Mouse (Mus musculus) testis, postnatal 14 days (tissue): ENCODE measurements around the gene Arhgef28.

Source experiments
- DNase-seq: peaks from one replicate; pipeline ENCODE4 v3.0.0; 2021; ENCODE audit warnings: low spot score

Gene Arhgef28

DNA sequence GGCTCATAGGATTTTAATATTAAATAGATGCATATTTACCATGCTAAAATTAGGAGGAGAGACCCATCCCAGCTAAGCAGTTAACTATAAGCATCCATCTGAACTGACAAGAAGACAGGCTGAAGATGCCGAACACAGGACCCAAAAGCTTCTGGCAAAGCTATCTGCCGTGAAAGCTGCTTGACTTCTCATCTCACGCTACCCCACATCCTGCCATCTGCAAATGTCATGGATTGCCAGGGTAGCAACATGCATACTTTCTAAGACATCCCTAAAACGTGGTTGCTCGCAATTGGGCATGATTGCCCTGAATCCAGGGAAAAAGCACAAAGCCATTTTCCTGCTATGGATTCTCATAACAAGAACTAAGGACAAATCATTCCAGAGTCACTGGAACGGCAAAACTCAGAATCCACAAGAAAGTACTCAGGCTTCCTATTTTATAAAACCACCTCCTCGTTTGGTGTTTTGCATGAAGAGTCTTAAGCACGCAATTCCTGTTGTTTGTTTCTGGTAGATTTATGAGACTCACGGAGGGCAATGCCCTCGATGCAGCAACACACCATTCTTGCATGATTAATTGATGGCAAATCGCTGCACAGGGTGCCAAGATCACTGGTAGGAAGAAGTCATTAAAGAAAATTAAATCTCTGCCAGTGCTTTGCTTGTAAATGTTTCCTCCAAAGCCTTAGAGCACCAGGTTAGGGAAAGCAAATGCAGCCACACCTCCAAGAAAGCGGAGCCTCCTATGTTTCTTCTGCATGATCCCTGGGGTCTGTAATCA lies 287.9 kb downstream of the Arhgef28 start:
- no peak for DNase-seq

DNA sequence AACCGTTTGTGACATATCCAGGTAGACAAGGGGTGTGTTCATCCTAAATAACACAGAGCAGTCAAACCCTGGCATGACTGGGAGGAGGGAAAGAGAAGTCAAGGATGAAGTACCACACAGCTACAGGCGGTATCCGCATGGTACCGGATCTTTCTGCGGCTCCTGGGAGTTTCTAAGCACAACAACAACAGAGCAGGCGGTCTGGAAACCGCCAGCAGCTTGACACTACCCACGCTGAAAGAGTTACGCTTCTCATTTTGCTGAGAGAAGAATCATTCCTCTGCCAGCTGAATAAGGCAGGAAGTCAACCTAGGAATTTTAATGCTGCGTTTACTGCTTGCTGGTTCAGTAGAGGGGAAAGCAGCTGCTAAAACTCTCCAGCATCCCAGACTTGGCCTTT lies 295.2 kb downstream of the Arhgef28 start:
- no peak for DNase-seq

DNA sequence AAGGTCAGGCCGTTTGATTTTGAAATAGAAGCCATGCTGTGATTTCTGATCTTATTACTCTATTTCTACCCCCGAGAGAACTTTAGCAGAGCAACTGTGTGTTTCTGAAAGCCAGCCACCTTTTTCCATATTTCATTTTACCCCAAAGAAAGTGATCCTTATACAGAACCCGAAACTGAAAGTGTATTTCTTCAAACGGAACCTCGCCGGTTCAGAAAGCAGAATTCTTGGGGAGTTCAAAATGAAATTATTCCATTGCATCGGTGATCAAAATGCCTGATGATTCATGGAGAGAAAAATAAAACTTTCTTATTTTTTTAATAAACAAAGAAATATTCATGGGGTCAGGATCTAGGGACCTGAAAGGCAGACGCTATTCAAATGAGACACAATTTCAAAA lies 303.4 kb downstream of the Arhgef28 start:
- DNase-seq: no peak

DNA sequence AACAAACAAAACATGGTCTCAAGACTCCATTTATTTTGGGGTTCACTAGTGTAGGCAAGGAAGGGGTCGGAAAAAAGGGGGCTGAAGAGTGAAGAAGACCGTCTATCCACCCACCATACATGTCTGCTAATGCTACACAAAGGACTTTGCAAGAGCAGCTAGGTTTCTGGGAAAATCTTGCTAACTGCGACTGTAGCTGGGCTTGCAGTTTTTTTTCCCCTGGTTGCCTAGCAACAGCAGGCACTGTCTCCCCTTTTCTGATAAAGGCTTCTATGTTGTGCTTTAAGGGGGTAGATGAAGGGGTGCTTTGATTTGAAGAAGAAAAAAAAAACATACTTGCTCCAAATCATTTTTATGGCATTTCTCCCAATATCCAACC lies 305.9 kb downstream of the Arhgef28 start:
- no peak for DNase-seq

DNA sequence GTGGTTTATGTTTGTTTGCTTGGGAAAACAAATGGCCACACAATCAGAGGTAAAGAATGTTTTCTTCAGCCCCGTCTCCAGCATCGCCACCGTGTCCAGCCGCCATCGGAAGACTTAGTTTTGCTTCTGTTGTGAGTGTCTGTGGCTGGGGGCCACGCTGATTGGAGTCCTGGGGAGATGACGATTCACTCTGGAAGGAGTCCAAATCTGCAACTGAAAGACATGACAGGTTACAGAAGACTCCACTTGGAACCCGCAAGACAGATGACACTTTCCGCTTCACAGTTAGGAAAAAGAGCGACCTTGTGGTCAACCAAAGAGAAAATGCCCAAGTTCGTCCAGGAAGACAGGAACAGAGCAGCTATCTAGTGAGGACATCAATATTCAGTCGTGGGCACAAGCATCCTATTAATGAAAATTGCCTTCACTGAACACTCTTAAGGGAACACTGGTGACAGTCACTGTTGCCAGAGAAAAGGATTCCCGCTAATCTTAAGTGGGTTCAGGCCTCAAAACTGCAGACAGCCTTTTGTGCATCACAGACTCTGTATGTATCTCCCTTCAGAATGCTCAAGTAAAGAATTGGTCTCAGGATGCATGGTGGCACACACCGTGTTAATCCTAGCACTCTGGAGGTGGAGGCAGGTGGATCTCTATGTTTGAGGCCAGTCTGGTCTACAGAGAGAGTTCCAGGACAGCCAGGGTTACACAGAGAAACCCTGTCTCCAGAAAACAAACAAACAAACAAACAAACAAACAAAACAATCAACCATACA lies 306.4 kb downstream of the Arhgef28 start:
- no peak for DNase-seq

DNA sequence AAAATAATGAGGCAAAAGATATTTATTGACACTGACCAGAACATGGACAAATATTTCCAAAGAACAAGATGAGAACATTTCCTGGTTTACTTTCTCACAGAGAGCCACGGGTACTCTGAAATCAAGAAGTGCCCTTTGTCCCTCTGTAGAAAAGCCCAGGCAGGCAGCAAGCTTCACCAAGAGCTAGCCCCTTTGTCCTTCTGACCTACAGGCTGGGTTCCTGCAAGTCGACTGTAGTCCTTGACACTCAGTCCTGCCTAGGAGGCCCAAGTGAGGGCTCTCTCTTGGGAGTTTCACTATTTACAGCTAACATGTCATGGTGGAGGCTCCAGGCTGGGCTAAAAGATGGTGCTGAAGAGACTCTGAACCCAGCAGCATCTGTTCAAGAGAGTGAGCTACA lies 307.6 kb downstream of the Arhgef28 start:
- no peak for DNase-seq

DNA sequence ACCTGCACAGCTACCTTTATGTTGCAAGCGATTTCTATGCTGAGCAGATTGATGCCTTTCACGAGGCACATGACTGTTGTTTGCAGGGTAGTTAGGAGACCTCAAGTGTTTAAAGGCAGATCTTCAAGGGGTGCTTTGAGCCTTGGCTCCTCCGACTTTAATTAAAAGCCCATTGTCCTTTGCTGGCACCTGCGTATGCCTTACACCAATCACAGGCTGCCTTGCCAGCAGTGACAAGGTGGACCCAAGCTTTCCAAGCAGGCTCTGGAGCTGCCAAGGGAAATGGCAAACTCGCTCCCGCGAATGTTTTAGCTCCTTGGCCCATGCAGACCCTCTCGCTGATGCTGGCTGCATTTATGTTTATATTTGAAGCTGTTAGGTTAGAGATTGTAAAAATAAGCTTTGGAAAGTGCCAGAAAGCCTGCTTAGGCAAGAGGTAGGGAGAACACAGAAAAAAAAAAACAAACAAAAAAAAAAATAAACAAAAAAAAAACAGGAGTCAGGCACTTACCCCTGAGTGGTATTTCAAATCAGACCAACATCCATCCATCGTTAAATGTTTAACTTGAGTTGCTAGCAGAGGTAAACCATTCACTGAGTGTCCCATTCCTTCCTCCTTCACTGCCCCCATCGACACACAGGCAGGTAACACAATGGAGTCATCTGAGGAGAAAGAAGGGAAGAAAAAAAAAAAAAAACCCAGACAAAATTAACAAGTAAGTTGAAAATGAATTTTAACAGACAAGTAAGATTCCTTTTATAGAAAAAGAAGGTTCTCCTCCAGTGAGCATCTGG lies 313.0 kb downstream of the Arhgef28 start:
- DNase-seq: no peak

DNA sequence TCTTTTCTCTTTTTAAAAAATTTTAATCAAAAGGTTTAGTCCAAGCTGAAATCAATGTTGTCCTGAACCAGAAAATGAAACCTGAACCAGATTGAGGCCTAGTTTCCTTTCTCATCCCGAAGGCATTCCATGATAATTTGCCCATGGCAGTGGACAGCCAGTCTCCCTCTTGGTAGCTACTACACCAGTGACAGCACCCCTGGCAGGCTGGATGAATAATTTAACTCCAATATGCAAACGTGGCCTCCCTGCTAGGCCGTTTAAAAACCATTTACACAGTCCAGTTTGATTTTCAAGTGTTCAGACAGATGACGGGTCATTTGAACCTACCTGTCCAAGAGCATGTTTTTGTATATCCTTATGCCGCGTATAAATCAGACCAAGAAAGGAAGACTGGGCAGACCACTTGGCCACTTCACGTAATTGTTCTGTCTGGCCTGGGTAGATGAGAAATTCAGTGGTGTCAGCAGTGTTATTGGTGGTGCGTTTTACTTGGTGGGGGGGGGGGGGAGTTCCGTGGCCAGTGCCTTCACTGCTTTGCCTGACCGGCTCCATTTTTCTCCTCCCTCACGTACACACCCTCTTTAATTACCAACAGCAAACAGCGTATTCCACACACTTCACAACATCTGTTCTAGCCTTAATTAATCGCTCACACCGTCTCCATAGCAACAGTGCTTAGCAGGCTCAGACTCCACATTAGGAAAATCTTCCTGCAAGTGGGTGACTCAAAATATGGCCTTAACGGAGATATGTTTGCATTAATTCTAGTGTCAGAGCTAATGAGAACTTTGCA lies 314.0 kb downstream of the Arhgef28 start:
- no peak for DNase-seq

DNA sequence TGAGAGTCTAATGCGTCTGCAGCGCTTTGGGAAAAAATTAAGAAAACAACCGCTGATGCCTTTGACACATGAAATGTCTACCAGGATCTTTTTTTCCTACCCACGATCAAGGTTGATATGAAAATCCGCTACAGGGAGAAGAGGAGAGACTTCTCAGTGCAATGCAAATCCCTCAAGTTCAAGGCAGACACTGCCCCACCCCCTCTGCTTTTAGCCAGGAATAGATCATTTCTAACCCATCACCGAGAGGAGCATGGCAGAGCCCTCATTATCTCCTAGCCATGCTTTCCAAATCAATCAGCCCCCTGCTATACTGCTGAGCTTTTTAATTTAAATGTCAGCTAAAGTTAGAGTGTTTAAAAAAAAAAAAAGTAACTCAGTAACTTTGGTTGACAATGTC lies 318.2 kb downstream of the Arhgef28 start:
- no peak for DNase-seq

DNA sequence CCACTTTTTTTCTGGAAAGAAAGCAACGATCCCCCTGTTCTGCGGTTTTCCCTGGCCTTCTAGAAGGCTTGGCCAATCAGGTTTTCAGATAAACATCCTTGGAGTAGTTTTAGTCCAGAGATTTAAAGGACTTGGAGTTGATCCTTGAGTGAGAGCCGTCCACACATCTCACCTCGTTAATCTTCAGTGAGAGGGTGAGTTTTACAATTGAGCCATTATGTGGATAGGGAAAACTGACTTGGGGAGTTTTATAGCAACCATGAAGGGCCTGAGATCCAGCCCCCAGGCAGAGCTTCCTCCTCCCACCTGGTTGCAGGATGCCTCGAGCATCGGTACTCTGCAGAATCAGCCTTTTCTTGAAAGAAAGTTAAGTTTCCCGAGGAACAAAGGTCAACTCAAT lies 318.7 kb downstream of the Arhgef28 start:
- no peak for DNase-seq

DNA sequence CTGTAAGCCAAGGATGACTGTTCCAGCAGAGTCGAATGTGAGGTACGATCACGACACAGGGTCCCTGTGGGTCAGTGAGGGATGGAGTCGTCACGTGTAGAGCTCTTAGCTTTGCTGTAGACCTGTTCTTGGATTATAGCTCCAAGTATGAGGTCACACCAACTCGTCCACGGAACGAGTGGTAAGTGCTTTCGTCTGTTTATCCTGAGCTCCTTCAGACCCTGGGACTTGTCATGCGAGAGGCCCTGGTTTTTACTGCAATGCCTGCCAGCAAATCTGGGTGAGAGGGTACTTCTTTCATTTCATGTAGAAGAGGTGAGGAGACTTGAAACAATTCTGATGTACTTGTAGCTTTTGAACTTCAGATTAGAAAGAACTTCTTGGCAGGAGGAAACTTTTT lies 322.6 kb downstream of the Arhgef28 start:
- DNase-seq: no peak

DNA sequence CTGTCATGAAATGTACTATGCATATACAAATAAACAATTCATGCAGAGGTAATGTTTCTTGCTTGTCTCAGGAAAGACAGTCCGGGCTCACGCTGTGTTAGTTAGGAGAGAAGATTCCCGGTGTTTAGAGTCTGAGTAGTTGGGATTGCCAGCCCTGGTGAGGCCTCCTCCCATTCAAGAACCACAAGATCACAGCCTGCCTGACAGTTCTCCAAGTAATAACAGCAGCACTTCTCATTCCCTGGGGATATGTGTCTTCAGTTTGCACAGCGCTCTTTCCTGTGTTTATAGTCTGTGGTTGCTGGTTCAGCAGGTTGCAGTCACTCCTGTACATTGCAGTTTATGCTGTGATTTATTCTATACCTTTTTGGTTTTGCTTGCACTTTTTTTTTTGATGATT lies 329.8 kb downstream of the Arhgef28 start:
- DNase-seq: no peak

DNA sequence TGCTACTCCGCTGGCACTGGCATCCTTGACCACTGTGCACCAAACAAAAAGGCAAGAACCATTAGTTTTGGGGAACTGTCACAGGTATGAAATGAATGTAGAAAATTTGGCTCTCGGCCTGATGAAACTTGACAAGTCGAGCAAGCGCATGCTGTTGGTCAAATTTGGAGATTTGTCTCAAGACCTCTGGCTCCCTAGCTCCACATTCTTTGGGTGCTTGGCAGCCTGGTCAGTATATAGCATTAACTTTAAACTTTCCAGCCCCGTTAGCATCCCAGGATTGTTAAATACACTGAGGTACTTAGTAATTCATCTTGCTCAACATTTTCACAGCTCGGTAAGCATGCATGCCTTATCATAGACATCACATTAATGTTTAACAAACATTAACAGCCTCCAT lies 330.2 kb downstream of the Arhgef28 start:
- no peak for DNase-seq

DNA sequence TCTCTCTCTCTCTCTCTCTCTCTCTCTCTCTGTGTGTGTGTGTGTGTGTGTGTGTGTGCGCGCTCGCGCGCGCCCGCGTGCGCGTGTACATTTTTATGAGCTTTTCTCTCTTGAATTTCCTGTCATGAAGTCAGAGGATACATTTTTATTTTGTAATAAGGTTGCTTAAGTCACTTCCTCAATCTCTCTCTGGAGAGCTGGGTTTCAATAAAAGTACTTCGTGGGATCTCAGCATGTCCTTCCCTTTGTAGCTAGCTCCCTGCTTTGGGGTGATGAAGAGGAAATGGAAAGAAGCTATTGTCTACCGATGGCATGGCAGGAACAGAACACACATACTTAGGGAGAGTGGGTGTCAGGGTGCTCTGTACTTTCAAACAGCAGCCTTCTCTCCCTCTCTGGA lies 336.8 kb downstream of the Arhgef28 start:
- no peak for DNase-seq

DNA sequence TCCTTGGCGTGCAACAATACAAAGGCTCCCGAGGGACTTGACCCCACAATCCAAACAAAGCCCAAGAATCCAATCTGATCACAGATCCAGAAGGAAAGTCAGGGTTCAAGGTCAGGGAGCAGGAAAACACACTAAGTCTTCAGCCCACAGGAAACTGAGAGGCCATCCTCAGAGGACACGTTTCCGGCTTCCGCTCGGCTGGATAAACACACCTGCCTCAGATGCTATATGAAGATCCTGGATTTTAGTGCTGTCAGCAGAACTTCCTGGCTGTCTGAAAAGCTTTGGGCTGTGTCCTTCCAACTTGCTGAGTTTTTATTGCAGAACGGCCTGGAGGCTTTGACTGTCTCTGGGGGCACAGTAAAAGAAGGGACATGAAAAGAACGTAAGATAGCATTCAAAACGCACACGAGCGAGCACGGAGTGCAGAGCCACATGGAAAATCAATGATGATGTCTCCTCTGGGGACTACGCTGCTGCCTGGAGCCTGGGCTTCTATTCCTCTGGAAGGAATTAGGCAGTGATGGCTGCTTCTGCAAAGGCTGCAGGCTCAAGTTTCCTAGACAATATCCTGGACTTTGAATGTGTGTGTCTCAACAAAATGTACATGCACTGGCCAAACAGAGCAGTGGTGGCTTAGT lies 338.8 kb downstream of the Arhgef28 start:
- no peak for DNase-seq

DNA sequence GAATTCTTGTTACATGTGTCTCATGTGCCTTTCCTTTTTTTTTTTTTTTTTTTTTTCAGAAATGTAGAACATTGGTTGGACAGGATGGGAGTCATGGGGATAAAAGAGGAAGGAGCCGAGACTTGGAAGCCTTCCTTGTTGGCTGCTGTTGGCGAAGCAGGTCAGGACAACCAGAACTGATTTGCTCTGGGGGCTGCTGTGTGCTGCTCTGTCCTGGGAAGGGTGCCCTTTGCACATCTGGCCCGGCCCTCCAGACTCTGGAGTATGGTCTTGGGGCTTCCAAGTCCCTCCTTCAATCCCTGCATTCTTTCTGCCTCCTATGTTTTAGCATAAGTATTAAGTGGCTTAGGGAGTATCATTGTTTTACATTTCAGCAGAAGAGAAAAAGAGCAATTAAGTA lies 347.2 kb downstream of the Arhgef28 start:
- peak; percentile 49 for DNase-seq

DNA sequence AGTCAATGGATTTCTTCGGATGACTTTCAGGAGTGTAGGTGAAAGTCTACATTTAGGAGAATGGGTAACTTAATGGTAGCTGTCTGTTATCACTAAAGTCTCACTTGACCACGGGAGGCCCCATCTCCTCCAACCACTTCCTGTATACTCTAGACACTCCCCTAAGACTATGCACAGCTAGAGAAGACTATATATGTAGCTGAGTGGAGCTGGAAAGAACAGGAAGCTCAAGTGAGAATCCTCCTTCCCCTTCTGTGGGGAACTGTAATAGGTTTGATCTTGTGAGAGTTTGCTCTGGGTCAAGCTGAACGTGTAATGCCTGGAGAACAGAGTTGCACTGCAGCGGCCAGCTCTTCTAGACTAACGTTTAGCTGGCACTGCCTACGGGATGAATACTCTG lies 348.4 kb downstream of the Arhgef28 start:
- DNase-seq: no peak

DNA sequence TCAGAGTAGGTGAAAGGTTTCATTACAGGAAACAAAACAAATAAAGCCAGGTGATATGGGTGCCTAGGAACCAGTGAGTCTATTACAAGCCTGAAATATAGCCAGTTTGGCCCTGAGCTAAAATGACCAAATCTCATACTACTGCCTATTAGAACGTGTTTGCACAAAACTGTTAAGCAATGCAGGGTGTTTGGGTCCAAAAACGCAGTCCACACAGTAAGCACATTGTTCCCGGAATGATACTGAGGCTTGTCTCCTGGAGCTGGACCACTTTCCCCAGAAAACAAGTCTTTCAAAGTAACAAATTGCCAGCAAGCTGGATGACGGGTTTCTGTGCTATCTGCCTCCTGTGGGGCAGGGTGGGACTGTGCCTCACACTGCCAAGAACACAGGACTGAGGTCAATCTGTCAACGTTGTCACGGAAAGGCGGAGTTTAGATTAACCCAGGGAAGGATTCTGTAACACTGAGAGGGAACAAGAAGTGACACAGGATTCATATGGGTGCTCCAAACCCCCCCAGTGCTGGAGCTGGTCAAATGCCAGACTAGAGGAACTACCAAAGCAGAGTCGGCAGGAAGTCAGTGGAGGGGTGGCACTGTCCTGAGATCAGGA lies 352.8 kb downstream of the Arhgef28 start:
- peak; percentile 69 for DNase-seq
